Comparison of ENCODE assay signal across 26 mouse cellular contexts in genomic region chr14:118685572-118685971, GRCm38 (mm10). TPM values are rescaled to one million over a fixed set of nuclear protein-coding genes. Genes with fewer than 3 reads are reported as not detected.
DNase-seq lines count a peak whose midpoint lies in the region; ATAC-seq lines count a peak whose summit lies in the region.
"Had no signal": no experiment of that assay in that cellular context is flagged by ENCODE, and none has a peak within 500 bp of the region (broad histone marks: within the 10 kb centered on the region; RNA-seq: fewer than 3 reads in every experiment).

No protein-coding gene starts in this region.

- ATAC-seq in kidney, embryonic 15.5 days (replicated peaks; ENCODE audit: low FRiP score), result no peak
- peak; percentile 61 for ATAC-seq in common myeloid progenitor, adult 5-6 weeks (replicated peaks; ENCODE audit: low read depth, poor library complexity, severe bottlenecking)
- peak; percentile 72 for ATAC-seq in megakaryocyte, adult 5-6 weeks (ENCODE audit: poor library complexity, severe bottlenecking)
- ATAC-seq in monocyte, adult 5-6 weeks (replicated peaks; ENCODE audit: insufficient number of reproducible peaks, low FRiP score, low TSS enrichment, poor library complexity, severe bottlenecking), result 0 out of 2 replicates have a peak, but pooled peaks have one; percentile 9
- ATAC-seq in intestine, embryonic 15.5 days, result no peak
- ATAC-seq: activated CD4-positive, CD25-positive, alpha-beta regulatory T cell, adult 4 months; forebrain, embryonic 14.5 days; forebrain, embryonic 16.5 days had no signal

- no peak overlapping the region for H3K4me3 ChIP-seq in kidney, embryonic 15.5 days (replicated peaks)
- H3K4me3 ChIP-seq in intestine, embryonic 15.5 days (replicated peaks), result no peak overlapping the region
- H3K4me3 ChIP-seq: embryonic facial prominence, embryonic 12.5 days; embryonic facial prominence, embryonic 15.5 days; erythroblast, embryonic 14.5 days; forebrain, embryonic 10.5 days; forebrain, embryonic 12.5 days had no signal

- H3K27me3 ChIP-seq in kidney, embryonic 15.5 days, result no peaks in the 10 kb centered on the region
- H3K27me3 ChIP-seq in intestine, embryonic 15.5 days (replicated peaks), result no peaks in the 10 kb centered on the region
- H3K27me3 ChIP-seq: embryonic facial prominence, embryonic 12.5 days; embryonic facial prominence, embryonic 15.5 days; forebrain, embryonic 12.5 days; Patski had no signal

- H3K4me2 ChIP-seq in kidney, embryonic 15.5 days, result no peak overlapping the region
- no peak overlapping the region for H3K4me2 ChIP-seq in intestine, embryonic 15.5 days (replicated peaks)
- H3K4me2 ChIP-seq: embryonic facial prominence, embryonic 12.5 days; embryonic facial prominence, embryonic 15.5 days; forebrain, embryonic 12.5 days had no signal

- DNase-seq in kidney, postnatal 4 days, result no peak
- DNase-seq in lung, adult 18-20 months, result no peak
- DNase-seq in retina, postnatal 1 day, result no peak
- DNase-seq: adrenal gland, postnatal 10 days; adrenal gland, postnatal 25 days; cerebellum, adult 11-12 months; cerebellum, adult 2 months; cerebellum, adult 9-10 months; cerebellum, postnatal 10 days; cerebellum, postnatal 25 days; embryo, embryonic 11 days had no signal

- peaks cover 34% of the 10 kb centered on the region for H3K4me1 ChIP-seq in kidney, embryonic 15.5 days
- 0 out of 2 replicates have a peak, but pooled peaks cover 4% of the 10 kb centered on the region for H3K4me1 ChIP-seq in intestine, embryonic 15.5 days (replicated peaks)

- H3K36me3 ChIP-seq in kidney, embryonic 15.5 days, result no peaks in the 10 kb centered on the region
- H3K36me3 ChIP-seq in intestine, embryonic 15.5 days, result no peaks in the 10 kb centered on the region
- H3K36me3 ChIP-seq: embryonic facial prominence, embryonic 12.5 days; embryonic facial prominence, embryonic 15.5 days; forebrain, embryonic 10.5 days; forebrain, embryonic 12.5 days had no signal

- no peaks in the 10 kb centered on the region for H3K9me3 ChIP-seq in kidney, embryonic 15.5 days (replicated peaks)
- no peaks in the 10 kb centered on the region for H3K9me3 ChIP-seq in intestine, embryonic 15.5 days
- H3K9me3 ChIP-seq: embryonic facial prominence, embryonic 12.5 days; embryonic facial prominence, embryonic 15.5 days; forebrain, embryonic 10.5 days; forebrain, embryonic 12.5 days; G1E had no signal

- peak overlapping the region; percentile 63 for H3K27ac ChIP-seq in kidney, embryonic 15.5 days
- H3K27ac ChIP-seq in intestine, embryonic 15.5 days, result no peak overlapping the region
- H3K27ac ChIP-seq: embryonic facial prominence, embryonic 12.5 days; forebrain, embryonic 10.5 days; forebrain, embryonic 12.5 days had no signal

- 89% methylated on average over 6 of the region's 6 CpGs for WGBS in kidney, embryonic 15.5 days
- 94% methylated on average over 6 of the region's 6 CpGs for WGBS in intestine, embryonic 15.5 days

- no peak overlapping the region for H3K9ac ChIP-seq in kidney, embryonic 15.5 days
- no peak overlapping the region for H3K9ac ChIP-seq in intestine, embryonic 15.5 days
- H3K9ac ChIP-seq: embryonic facial prominence, embryonic 12.5 days; embryonic facial prominence, embryonic 15.5 days; forebrain, embryonic 12.5 days had no signal

RNA-seq across cellular contexts. Expression of gene Abcc4, which starts 20.4 kb away (rescaled TPM):
- polyA plus RNA-seq in kidney, embryonic 15.5 days (2015; fragmentation: Nextera tagmentation; extraction: Ambion mirVana), result 7.3 and 7.9 TPM in 2 replicates
- 15.0 and 17.6 TPM in 2 replicates for total RNA-seq in common myeloid progenitor, adult 5-6 weeks (2017)
- 29.8 and 32.4 TPM in 2 replicates for total RNA-seq in megakaryocyte, adult 5-6 weeks (2015)
- 24.6 and 28.5 TPM in 2 replicates for total RNA-seq in megakaryocyte, adult 5-6 weeks (2017)
- total RNA-seq in monocyte, adult 5-6 weeks (2017), result 11.1 to 14.9 TPM (median 14.3 TPM) in 3 replicates
- 2.2 and 2.3 TPM in 2 replicates for polyA plus RNA-seq in intestine, embryonic 15.5 days (2015; fragmentation: Nextera tagmentation; extraction: Ambion mirVana)

Comparison
In these comparisons a context has a peak if more than half of its experiments do, and no peak if none do; other contexts are left out.
1. ATAC-seq: peak in common myeloid progenitor, adult 5-6 weeks (single experiment), megakaryocyte, adult 5-6 weeks (single experiment) and monocyte, adult 5-6 weeks (single experiment); none in kidney, embryonic 15.5 days (single experiment) and intestine, embryonic 15.5 days (single experiment).